Mouse (Mus musculus): ENCODE results near the gene Tti1. TPM values are rescaled to one million over a fixed set of nuclear protein-coding genes. Genes with fewer than 3 reads are reported as not detected.

Gene Tti1
- total and polyA plus RNA-seq, 3 experiments: 17.3 to 25.3 (median 24.3) TPM

- Histone ChIP-seq H3K4me3 (no peak overlapping the region), H3K4me1 (ENCODE audit: control insufficient read depth, insufficient read depth, low read length) (no peaks in the 10 kb centered on the region; the same call in 1 of the 2 replicates), H3K9ac (ENCODE audit: low read depth, low read length) (no peak overlapping the region), H3K79me2 (replicated peaks; ENCODE audit: control insufficient read depth, insufficient read depth, low read length) (no peaks in the 10 kb centered on the region), H3K36me3 (ENCODE audit: control insufficient read depth, insufficient read depth, low read length) (no peaks in the 10 kb centered on the region; the same call in 1 of the 2 replicates), H3K27ac (no peak overlapping the region), H3K27me3 (ENCODE audit: control insufficient read depth, insufficient read depth, low read length) (no peaks in the 10 kb centered on the region)
- intact Hi-C loops (cut with DNase I): loop anchor here (10.0 kb wide), 1 partner anchor 378 kb away; no protein-coding TSS in a partner anchor
- no peak for DNase-seq
- TF ChIP-seq POLR2A (IDR thresholded peaks at IDR 0.05; ENCODE audit: insufficient read depth, low read depth, low read length) (no peak), CTCF (IDR thresholded peaks at IDR 0.05) (no peak)
- 91% methylated on average over 4 of the region's 4 CpGs for WGBS
Observed at GRCm38 (mm10) chr2:157983276-157983675, 45.0 kb downstream of the Tti1 start.

GRCm38 (mm10) chr2:157982727-157983126 is 45.5 kb downstream of the Tti1 start:
- WGBS: 93% methylated on average over 3 of the region's 3 CpGs
- no peak overlapping the region for H3K27ac ChIP-seq

GRCm38 (mm10) chr2:157979241-157979640 is 49.0 kb downstream of the Tti1 start:
- Histone ChIP-seq H3K4me1 (ENCODE audit: control insufficient read depth, insufficient read depth, low read length) (no peaks in the 10 kb centered on the region), H3K79me2 (replicated peaks; ENCODE audit: control insufficient read depth, insufficient read depth, low read length) (no peaks in the 10 kb centered on the region), H3K27ac (no peak overlapping the region), H3K36me3 (ENCODE audit: control insufficient read depth, insufficient read depth, low read length) (no peaks in the 10 kb centered on the region; the same call in 1 of the 2 replicates), H3K9ac (ENCODE audit: low read depth, low read length) (no peak overlapping the region), H3K4me3 (no peak overlapping the region), H3K27me3 (ENCODE audit: control insufficient read depth, insufficient read depth, low read length) (no peaks in the 10 kb centered on the region)
- no peak for DNase-seq
- intact Hi-C loops (cut with DNase I): no loop called here
- TF ChIP-seq CTCF (IDR thresholded peaks at IDR 0.05) (no peak), POLR2A (IDR thresholded peaks at IDR 0.05; ENCODE audit: insufficient read depth, low read depth, low read length) (no peak), EP300 (IDR thresholded peaks at IDR 0.05; ENCODE audit: insufficient read depth, low read depth, low read length) (no peak)
- WGBS: 40% methylated on average over 5 of the region's 5 CpGs

More at GRCm38 (mm10) chr2:157982727-157983126, 45.5 kb downstream of the Tti1 start:
- Histone ChIP-seq H3K4me3 (no peak overlapping the region), H3K79me2 (replicated peaks; ENCODE audit: control insufficient read depth, insufficient read depth, low read length) (no peaks in the 10 kb centered on the region), H3K4me1 (ENCODE audit: control insufficient read depth, insufficient read depth, low read length) (no peaks in the 10 kb centered on the region; the same call in 1 of the 2 replicates), H3K36me3 (ENCODE audit: control insufficient read depth, insufficient read depth, low read length) (no peaks in the 10 kb centered on the region; the same call in 1 of the 2 replicates), H3K9ac (ENCODE audit: low read depth, low read length) (no peak overlapping the region), H3K27me3 (ENCODE audit: control insufficient read depth, insufficient read depth, low read length) (no peaks in the 10 kb centered on the region)
- no peak for DNase-seq
- intact Hi-C loops (cut with DNase I): loop anchor here (10.0 kb wide), 1 partner anchor 378 kb away; no protein-coding TSS in a partner anchor
- TF ChIP-seq POLR2A (IDR thresholded peaks at IDR 0.05; ENCODE audit: insufficient read depth, low read depth, low read length) (no peak), CTCF (IDR thresholded peaks at IDR 0.05) (no peak), EP300 (IDR thresholded peaks at IDR 0.05; ENCODE audit: insufficient read depth, low read depth, low read length) (no peak)

GRCm38 (mm10) chr2:157975595-157975994 is 52.6 kb downstream of the Tti1 start:
- H3K4me1 ChIP-seq (ENCODE audit: control insufficient read depth, insufficient read depth, low read length): no peaks in the 10 kb centered on the region
- H3K4me3 ChIP-seq: no peak overlapping the region
- intact Hi-C loops (cut with DNase I): no loop called here
- 0 out of 2 replicates have a peak, but pooled peaks cover 1% of the 10 kb centered on the region for H3K27me3 ChIP-seq (ENCODE audit: control insufficient read depth, insufficient read depth, low read length)
- no peaks in the 10 kb centered on the region for H3K36me3 ChIP-seq (ENCODE audit: control insufficient read depth, insufficient read depth, low read length)
- no peaks in the 10 kb centered on the region for H3K79me2 ChIP-seq (replicated peaks; ENCODE audit: control insufficient read depth, insufficient read depth, low read length)
- H3K27ac ChIP-seq: no peak overlapping the region
- no peak for TF ChIP-seq POLR2A (IDR thresholded peaks at IDR 0.05; ENCODE audit: insufficient read depth, low read depth, low read length)
- no peak for TF ChIP-seq EP300 (IDR thresholded peaks at IDR 0.05; ENCODE audit: insufficient read depth, low read depth, low read length)
- no peak for TF ChIP-seq CTCF (IDR thresholded peaks at IDR 0.05)
- WGBS: 2% methylated on average over 7 of the region's 7 CpGs
- DNase-seq: no peak
- H3K9ac ChIP-seq (ENCODE audit: low read depth, low read length): no peak overlapping the region

GRCm38 (mm10) chr2:157974604-157975501 is 53.4 kb downstream of the Tti1 start:
- intact Hi-C loops (cut with DNase I): no loop called here
- Histone ChIP-seq H3K9ac (ENCODE audit: low read depth, low read length) (no peak overlapping the region), H3K4me3 (no peak overlapping the region), H3K79me2 (replicated peaks; ENCODE audit: control insufficient read depth, insufficient read depth, low read length) (no peaks in the 10 kb centered on the region), H3K27ac (no peak overlapping the region), H3K27me3 (ENCODE audit: control insufficient read depth, insufficient read depth, low read length) (0 out of 2 replicates have a peak, but pooled peaks cover 1% of the 10 kb centered on the region), H3K36me3 (ENCODE audit: control insufficient read depth, insufficient read depth, low read length) (no peaks in the 10 kb centered on the region), H3K4me1 (ENCODE audit: control insufficient read depth, insufficient read depth, low read length) (no peaks in the 10 kb centered on the region)
- WGBS: 4% methylated on average over 23 of the region's 23 CpGs
- no peak for DNase-seq
- no peak for TF ChIP-seq EP300 (IDR thresholded peaks at IDR 0.05; ENCODE audit: insufficient read depth, low read depth, low read length)
- no peak for TF ChIP-seq CTCF (IDR thresholded peaks at IDR 0.05)
- TF ChIP-seq POLR2A (IDR thresholded peaks at IDR 0.05; ENCODE audit: insufficient read depth, low read depth, low read length): no peak

GRCm38 (mm10) chr2:157970669-157971068 is 57.6 kb downstream of the Tti1 start:
- TF ChIP-seq CTCF (IDR thresholded peaks at IDR 0.05) (no peak), POLR2A (IDR thresholded peaks at IDR 0.05; ENCODE audit: insufficient read depth, low read depth, low read length) (no peak), EP300 (IDR thresholded peaks at IDR 0.05; ENCODE audit: insufficient read depth, low read depth, low read length) (no peak)
- H3K9ac ChIP-seq (ENCODE audit: low read depth, low read length): no peak overlapping the region
- DNase-seq: peak in 1 of 2 experiments; percentile 36
- WGBS: 6% methylated on average over 3 of the region's 3 CpGs
- H3K36me3 ChIP-seq (ENCODE audit: control insufficient read depth, insufficient read depth, low read length): no peaks in the 10 kb centered on the region
- H3K27me3 ChIP-seq (ENCODE audit: control insufficient read depth, insufficient read depth, low read length): 0 out of 2 replicates have a peak, but pooled peaks cover 1% of the 10 kb centered on the region
- H3K27ac ChIP-seq: no peak overlapping the region
- H3K79me2 ChIP-seq (replicated peaks; ENCODE audit: control insufficient read depth, insufficient read depth, low read length): no peaks in the 10 kb centered on the region
- intact Hi-C loops (cut with DNase I): no loop called here
- H3K4me3 ChIP-seq: no peak overlapping the region
- no peaks in the 10 kb centered on the region for H3K4me1 ChIP-seq (ENCODE audit: control insufficient read depth, insufficient read depth, low read length)

Data from heart, adult 2 months (tissue).